Comparison of ENCODE assay signal across 9 mouse cellular contexts in genomic region chr1:170521520-170522205, GRCm38 (mm10).
DNase-seq lines count a peak whose midpoint lies in the region; ATAC-seq and TF ChIP-seq lines count a peak whose summit lies in the region.
"Had no signal": no experiment of that assay in that cellular context is flagged by ENCODE, and none has a peak within 500 bp of the region (broad histone marks: within the 10 kb centered on the region; RNA-seq: fewer than 3 reads in every experiment).

No protein-coding gene starts in this region.

- intact Hi-C loops in heart, postnatal 10 days (cut with DNase I): no loop called here

- no peak for TF ChIP-seq CTCF in layer of hippocampus, adult 2 months (conservative IDR thresholded peaks at IDR 0.05)

- no peak overlapping the region for H3K9ac ChIP-seq in limb, embryonic 12.5 days (replicated peaks)

- H3K4me2 ChIP-seq in limb, embryonic 12.5 days: 0 out of 2 replicates have a peak overlapping the region, but pooled peaks have one; percentile 2

- H3K27ac ChIP-seq in layer of hippocampus, adult 2 months: 0 out of 2 replicates have a peak overlapping the region, but pooled peaks have one; percentile 24
- H3K27ac ChIP-seq in limb, embryonic 12.5 days: peak overlapping the region; percentile 45; the same call in 1 of the 2 replicates

- peak; percentile 77 for ATAC-seq in limb, embryonic 12.5 days (ENCODE audit: insufficient number of reproducible peaks, insufficient read depth, low FRiP score, low TSS enrichment, low read depth)

- no peak for DNase-seq in layer of hippocampus, adult 2 months (ENCODE audit: low spot score in 2 of 2)
- DNase-seq in layer of hippocampus, adult 9-10 months (ENCODE audit: low spot score): no peak
- DNase-seq in embryo, embryonic 9.5 days (ENCODE audit: extremely low spot score): peak; percentile 58
- peak; percentile 34 to 55 for DNase-seq in heart, postnatal 10 days
- no peak for DNase-seq in frontal cortex, postnatal 10 days (ENCODE audit: low spot score in 2 of 2)
- no peak for DNase-seq in right cerebral cortex, postnatal 10 days (ENCODE audit: low spot score in 2 of 2)
- DNase-seq in layer of hippocampus, postnatal 36 days: no peak

- peaks cover 30% of the 10 kb centered on the region for H3K4me1 ChIP-seq in limb, embryonic 12.5 days (replicated peaks)

- peaks cover 8% of the 10 kb centered on the region for H3K9me3 ChIP-seq in limb, embryonic 12.5 days

- H3K4me3 ChIP-seq in layer of hippocampus, adult 2 months: no peak overlapping the region
- H3K4me3 ChIP-seq in limb, embryonic 12.5 days (replicated peaks): no peak overlapping the region
- H3K4me3 ChIP-seq: erythroblast, embryonic 14.5 days had no signal

- H3K27me3 ChIP-seq in limb, embryonic 12.5 days: no peaks in the 10 kb centered on the region

- no peaks in the 10 kb centered on the region for H3K36me3 ChIP-seq in limb, embryonic 12.5 days

- 37% methylated on average over 6 of the region's 6 CpGs for WGBS in limb, embryonic 12.5 days

Comparison
In these comparisons a context has a peak if more than half of its experiments do, and no peak if none do; other contexts are left out.
1. DNase-seq: peak in embryo, embryonic 9.5 days (single experiment) and heart, postnatal 10 days (2 of 2); none in layer of hippocampus, adult 2 months (0 of 2), layer of hippocampus, adult 9-10 months (single experiment), frontal cortex, postnatal 10 days (0 of 2), right cerebral cortex, postnatal 10 days (0 of 2) and layer of hippocampus, postnatal 36 days (0 of 2).